Mouse (Mus musculus): ENCODE measurements at regions not wholly inside any gene's neighbourhood (a gene's known extent, or its start where the extent isn't known, plus 50 kb on each side); places are given as distances from the start of the nearest gene placed in this dataset.
"Not testable (repeated sequence)": the region's sequence is repeated elsewhere in the genome, so short reads cannot be mapped to it uniquely, and the experiment has no call there.

- peaks cover 7% of the 10 kb centered on the region; the same call in 1 of the 2 replicates for H3K9me3 ChIP-seq
- no peak overlapping the region for H3K27ac ChIP-seq (replicated peaks)
- peaks cover 71% of the 10 kb centered on the region for H3K27me3 ChIP-seq (replicated peaks)
Observed at GRCm38 (mm10) chr8:113981339-113981738, 132.8 kb upstream of the Adamts18 start.

GRCm38 (mm10) chr8:113984845-113985244 lies 136.3 kb upstream of the Adamts18 start:
- H3K27me3 ChIP-seq (replicated peaks): peaks cover 66% of the 10 kb centered on the region
- H3K36me3 ChIP-seq: no peaks in the 10 kb centered on the region
- 8% methylated on average over 10 of the region's 10 CpGs for WGBS
- peaks cover 2% of the 10 kb centered on the region; the same call in 1 of the 2 replicates for H3K9me3 ChIP-seq
- no peak overlapping the region for H3K9ac ChIP-seq
- ATAC-seq (ENCODE audit: extremely low read depth, insufficient number of reproducible peaks, low FRiP score, low TSS enrichment): no peak
- H3K4me3 ChIP-seq: no peak overlapping the region
- no peak overlapping the region for H3K4me2 ChIP-seq
- H3K4me1 ChIP-seq: no peaks in the 10 kb centered on the region
- H3K27ac ChIP-seq (replicated peaks): no peak overlapping the region

More at GRCm38 (mm10) chr8:113981339-113981738, 132.8 kb upstream of the Adamts18 start:
- H3K9ac ChIP-seq: no peak overlapping the region
- H3K4me2 ChIP-seq: no peak overlapping the region
- no peak overlapping the region for H3K4me3 ChIP-seq
- H3K36me3 ChIP-seq: no peaks in the 10 kb centered on the region
- no peaks in the 10 kb centered on the region for H3K4me1 ChIP-seq
- no peak for ATAC-seq (ENCODE audit: extremely low read depth, insufficient number of reproducible peaks, low FRiP score, low TSS enrichment)
- 3% methylated on average over 1 of the region's 1 CpGs for WGBS

DNA sequence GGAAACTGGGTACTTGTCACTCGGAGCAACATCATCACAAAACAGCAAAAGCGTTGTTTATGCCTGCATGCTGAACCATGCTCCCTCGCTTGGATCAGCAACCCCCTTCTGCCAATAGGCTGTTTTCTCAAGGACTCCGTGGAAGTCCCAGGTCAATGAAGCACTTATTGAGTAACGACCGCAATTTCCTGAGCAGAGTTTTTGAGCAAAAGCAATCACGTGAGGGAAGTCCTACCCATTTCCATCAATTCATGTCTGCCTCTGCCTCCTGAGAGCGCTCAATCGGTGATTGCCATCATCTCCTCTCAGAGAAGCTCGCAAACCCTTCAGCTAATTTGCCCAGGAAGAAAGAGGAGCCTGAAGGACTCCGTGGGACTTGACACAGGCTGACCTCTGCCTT lies 136.9 kb upstream of the Adamts18 start:
- no peak overlapping the region for H3K9ac ChIP-seq
- no peaks in the 10 kb centered on the region for H3K4me1 ChIP-seq
- no peaks in the 10 kb centered on the region for H3K36me3 ChIP-seq
- no peak for ATAC-seq (ENCODE audit: extremely low read depth, insufficient number of reproducible peaks, low FRiP score, low TSS enrichment)
- H3K27ac ChIP-seq (replicated peaks): no peak overlapping the region
- H3K4me3 ChIP-seq: no peak overlapping the region
- no peaks in the 10 kb centered on the region for H3K9me3 ChIP-seq
- H3K4me2 ChIP-seq: no peak overlapping the region
- H3K27me3 ChIP-seq (replicated peaks): peaks cover 60% of the 10 kb centered on the region
- 46% methylated on average over 11 of the region's 11 CpGs for WGBS

- no peak for ATAC-seq (ENCODE audit: extremely low read depth, insufficient number of reproducible peaks, low FRiP score, low TSS enrichment)
- WGBS: 46% methylated on average over 7 of the region's 7 CpGs
Observed at GRCm38 (mm10) chr8:113985948-113986347, 137.4 kb upstream of the Adamts18 start.

GRCm38 (mm10) chr8:113990718-113991117 lies 142.2 kb upstream of the Adamts18 start:
- Histone ChIP-seq H3K4me1 (no peaks in the 10 kb centered on the region), H3K9ac (no peak overlapping the region), H3K27ac (replicated peaks) (no peak overlapping the region), H3K4me2 (no peak overlapping the region), H3K9me3 (no peaks in the 10 kb centered on the region), H3K27me3 (replicated peaks) (peaks cover 14% of the 10 kb centered on the region), H3K36me3 (no peaks in the 10 kb centered on the region), H3K4me3 (no peak overlapping the region)
- ATAC-seq (ENCODE audit: extremely low read depth, insufficient number of reproducible peaks, low FRiP score, low TSS enrichment): no peak
- WGBS: 85% methylated on average over 9 of the region's 9 CpGs

More at GRCm38 (mm10) chr8:113985948-113986347, 137.4 kb upstream of the Adamts18 start:
- Histone ChIP-seq H3K4me2 (no peak overlapping the region), H3K9me3 (no peaks in the 10 kb centered on the region), H3K4me3 (no peak overlapping the region), H3K4me1 (no peaks in the 10 kb centered on the region), H3K27me3 (replicated peaks) (peaks cover 56% of the 10 kb centered on the region), H3K9ac (no peak overlapping the region), H3K27ac (replicated peaks) (no peak overlapping the region), H3K36me3 (no peaks in the 10 kb centered on the region)

DNA sequence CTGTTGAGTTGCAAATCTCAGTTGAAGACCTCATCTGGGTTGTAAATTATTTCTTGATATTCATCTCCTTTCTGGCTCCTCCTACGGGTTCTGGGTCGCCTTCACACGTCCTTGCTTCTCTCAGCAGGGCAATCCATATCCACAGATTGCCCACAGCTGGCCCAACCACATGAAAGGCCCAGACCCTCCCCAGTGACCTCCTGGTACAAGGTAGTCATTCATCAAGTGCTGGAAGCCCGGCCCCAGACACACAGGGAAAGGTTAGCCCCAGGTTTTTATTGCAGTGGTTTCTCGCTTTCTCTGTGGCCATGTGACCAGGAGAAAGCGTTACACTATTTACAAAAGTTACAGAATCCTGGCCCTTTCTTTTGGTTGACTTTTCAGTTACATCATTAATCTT lies 134.5 kb upstream of the Nudt7 start:
- peaks cover 4% of the 10 kb centered on the region; the same call in 1 of the 2 replicates for H3K27me3 ChIP-seq (replicated peaks)
- no peaks in the 10 kb centered on the region for H3K4me1 ChIP-seq
- 50% methylated on average over 6 of the region's 6 CpGs for WGBS
- no peak overlapping the region for H3K4me3 ChIP-seq
- no peak overlapping the region for H3K27ac ChIP-seq (replicated peaks)
- H3K9me3 ChIP-seq: no peaks in the 10 kb centered on the region
- no peak overlapping the region for H3K4me2 ChIP-seq
- no peak overlapping the region for H3K9ac ChIP-seq
- no peak for ATAC-seq (ENCODE audit: extremely low read depth, insufficient number of reproducible peaks, low FRiP score, low TSS enrichment)
- no peaks in the 10 kb centered on the region for H3K36me3 ChIP-seq

DNA sequence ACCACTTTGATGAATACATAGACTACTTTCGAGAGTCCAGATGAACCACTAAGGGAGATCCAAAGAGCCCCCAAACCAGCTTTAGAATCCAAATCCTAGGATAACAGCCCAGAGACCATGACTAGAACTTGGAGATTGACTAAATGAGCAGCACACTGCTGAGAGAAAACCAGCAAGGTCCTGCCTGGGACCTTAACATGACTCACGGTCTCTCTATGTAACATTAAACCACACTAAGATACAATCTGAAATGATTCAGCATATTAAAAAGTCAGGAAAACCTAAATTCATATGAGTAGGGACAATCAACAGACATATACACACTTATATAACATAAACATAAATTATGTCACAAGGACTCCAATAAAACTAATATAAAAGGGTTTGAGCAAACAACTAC lies 131.7 kb upstream of the Nudt7 start:
- WGBS: 79% methylated on average over 2 of the region's 2 CpGs
- no peak overlapping the region for H3K27ac ChIP-seq (replicated peaks)
- H3K4me1 ChIP-seq: no peaks in the 10 kb centered on the region

DNA sequence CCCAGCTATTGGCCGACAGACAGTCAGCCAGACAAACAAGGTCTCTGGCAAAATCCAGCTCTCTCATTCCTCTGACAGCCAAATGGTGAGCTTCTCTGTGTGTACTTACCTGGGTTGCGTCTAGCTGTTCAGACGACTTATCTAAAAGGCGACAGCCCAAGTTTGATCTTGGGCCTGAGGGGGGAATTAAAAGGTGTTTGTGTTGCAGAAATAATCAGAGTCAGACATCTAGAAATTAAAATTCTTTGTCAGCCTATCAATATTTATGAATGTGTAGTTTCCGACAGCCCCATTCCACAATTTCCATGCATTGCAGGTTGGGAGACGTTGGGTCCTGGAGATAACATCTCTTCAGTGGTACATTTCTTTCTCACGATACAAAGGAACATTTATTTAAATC lies 128.9 kb upstream of the Nudt7 start:
- no peak overlapping the region for H3K27ac ChIP-seq (replicated peaks)
- ATAC-seq (ENCODE audit: extremely low read depth, insufficient number of reproducible peaks, low FRiP score, low TSS enrichment): no peak
- H3K36me3 ChIP-seq: no peaks in the 10 kb centered on the region
- H3K9me3 ChIP-seq: no peaks in the 10 kb centered on the region
- no peak overlapping the region for H3K9ac ChIP-seq
- WGBS: 68% methylated on average over 7 of the region's 7 CpGs
- peaks cover 2% of the 10 kb centered on the region; the same call in 1 of the 2 replicates for H3K4me1 ChIP-seq
- H3K27me3 ChIP-seq (replicated peaks): peaks cover 10% of the 10 kb centered on the region; the same call in 1 of the 2 replicates
- H3K4me3 ChIP-seq: no peak overlapping the region
- H3K4me2 ChIP-seq: no peak overlapping the region

More for the DNA sequence above, 131.7 kb upstream of the Nudt7 start:
- H3K4me3 ChIP-seq: no peak overlapping the region
- no peak for ATAC-seq (ENCODE audit: extremely low read depth, insufficient number of reproducible peaks, low FRiP score, low TSS enrichment)
- no peaks in the 10 kb centered on the region for H3K36me3 ChIP-seq
- no peak overlapping the region for H3K4me2 ChIP-seq
- H3K27me3 ChIP-seq (replicated peaks): peaks cover 10% of the 10 kb centered on the region; the same call in 1 of the 2 replicates
- H3K9me3 ChIP-seq: no peaks in the 10 kb centered on the region
- no peak overlapping the region for H3K9ac ChIP-seq

- no peak overlapping the region for H3K27ac ChIP-seq (replicated peaks)
- no peak overlapping the region for H3K9ac ChIP-seq
- WGBS: 72% methylated on average over 5 of the region's 5 CpGs
- peaks cover 16% of the 10 kb centered on the region; the same call in 1 of the 2 replicates for H3K27me3 ChIP-seq (replicated peaks)
- ATAC-seq (ENCODE audit: extremely low read depth, insufficient number of reproducible peaks, low FRiP score, low TSS enrichment): no peak
- no peak overlapping the region for H3K4me2 ChIP-seq
- no peaks in the 10 kb centered on the region for H3K36me3 ChIP-seq
- no peak overlapping the region for H3K4me3 ChIP-seq
- H3K9me3 ChIP-seq: 0 out of 2 replicates have a peak, but pooled peaks cover 5% of the 10 kb centered on the region
- peaks cover 2% of the 10 kb centered on the region; the same call in 1 of the 2 replicates for H3K4me1 ChIP-seq
Observed at GRCm38 (mm10) chr8:114006587-114006986, 126.8 kb upstream of the Nudt7 start.

- ATAC-seq (ENCODE audit: extremely low read depth, insufficient number of reproducible peaks, low FRiP score, low TSS enrichment): no peak
- WGBS: 63% methylated on average over 10 of the region's 10 CpGs
Observed at GRCm38 (mm10) chr8:114007103-114007502, 126.3 kb upstream of the Nudt7 start.

DNA sequence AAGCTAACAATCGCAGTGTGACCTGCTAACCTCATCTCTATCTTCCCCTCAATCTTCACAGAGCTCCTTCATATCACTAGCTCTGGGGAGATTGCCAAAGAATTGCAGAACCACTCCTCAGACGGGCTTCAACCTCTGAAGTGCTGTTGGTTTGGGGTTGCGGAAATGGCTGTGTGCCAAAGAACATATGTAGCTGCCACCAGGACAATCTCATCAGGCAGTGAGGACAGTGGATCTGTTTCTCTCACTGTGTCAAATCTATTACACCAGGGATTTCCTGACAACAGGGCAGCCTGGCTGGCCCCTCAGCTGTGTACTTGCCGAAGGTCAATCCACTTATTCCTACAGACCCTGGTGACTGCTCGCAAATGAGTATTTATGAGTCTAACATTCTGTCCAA lies 115.0 kb upstream of the Nudt7 start:
- peak overlapping the region; percentile 80 for H3K27ac ChIP-seq (replicated peaks)
- no peak overlapping the region for H3K4me3 ChIP-seq
- H3K27me3 ChIP-seq (replicated peaks): peaks cover 48% of the 10 kb centered on the region
- H3K4me2 ChIP-seq: peak overlapping the region; percentile 40
- no peaks in the 10 kb centered on the region; the same call in 1 of the 2 replicates for H3K9me3 ChIP-seq
- WGBS: 8% methylated on average over 5 of the region's 5 CpGs
- H3K9ac ChIP-seq: no peak overlapping the region
- peak; percentile 69; the same call in 1 of the 2 replicates for ATAC-seq (ENCODE audit: extremely low read depth, insufficient number of reproducible peaks, low FRiP score, low TSS enrichment)
- H3K4me1 ChIP-seq: peaks cover 29% of the 10 kb centered on the region
- H3K36me3 ChIP-seq: no peaks in the 10 kb centered on the region

More at GRCm38 (mm10) chr8:114007103-114007502, 126.3 kb upstream of the Nudt7 start:
- H3K36me3 ChIP-seq: no peaks in the 10 kb centered on the region
- H3K27ac ChIP-seq (replicated peaks): no peak overlapping the region
- no peak overlapping the region for H3K4me3 ChIP-seq
- H3K9ac ChIP-seq: no peak overlapping the region
- H3K27me3 ChIP-seq (replicated peaks): peaks cover 16% of the 10 kb centered on the region; the same call in 1 of the 2 replicates
- H3K9me3 ChIP-seq: 0 out of 2 replicates have a peak, but pooled peaks cover 5% of the 10 kb centered on the region
- H3K4me2 ChIP-seq: no peak overlapping the region
- peaks cover 2% of the 10 kb centered on the region; the same call in 1 of the 2 replicates for H3K4me1 ChIP-seq

GRCm38 (mm10) chr8:114030141-114030540 lies 103.2 kb upstream of the Nudt7 start:
- H3K27ac ChIP-seq (replicated peaks); H3K36me3 ChIP-seq; ATAC-seq (ENCODE audit: extremely low read depth, insufficient number of reproducible peaks, low FRiP score, low TSS enrichment); H3K4me3 ChIP-seq; H3K9me3 ChIP-seq; H3K27me3 ChIP-seq (replicated peaks); H3K4me2 ChIP-seq; H3K9ac ChIP-seq: not testable (repeated sequence)
- H3K4me1 ChIP-seq: peaks cover 11% of the 10 kb centered on the region
- WGBS: 82% methylated on average over 9 of the region's 9 CpGs
